Mouse (Mus musculus) MEL-GATA-1-ER (cell line): ENCODE data around the gene Mlkl.
"Not testable (repeated sequence)": the region's sequence is repeated elsewhere in the genome, so short reads cannot be mapped to it uniquely, and the experiment has no call there.

ENCODE experiments used
- DNase-seq: peaks from one replicate; pipeline ENCODE4 v3.0.0-alpha.2; 2012; ENCODE audit warnings: low read depth; ENCODE audit errors: extremely low read depth

Mlkl gene

GRCm38 (mm10) chr8:111313961-111314360 is 24.0 kb downstream of the Mlkl start:
- not testable (repeated sequence) for DNase-seq

- DNase-seq, result peak; percentile 99
These were observed 25.2 kb downstream of the Mlkl start for GRCm38 (mm10) chr8:111312758-111313162.

GRCm38 (mm10) chr8:111310006-111310405 is 28.0 kb downstream of the Mlkl start:
- DNase-seq, result not testable (repeated sequence)

GRCm38 (mm10) chr8:111305031-111305730 is 32.8 kb downstream of the Mlkl start:
- DNase-seq, result no peak

GRCm38 (mm10) chr8:111304359-111304758 is 33.6 kb downstream of the Mlkl start:
- no peak for DNase-seq

- DNase-seq, result not testable (repeated sequence)
These were observed 34.7 kb downstream of the Mlkl start for GRCm38 (mm10) chr8:111303076-111303803.

- peak; percentile 53 for DNase-seq
These were observed 37.1 kb downstream of the Mlkl start for GRCm38 (mm10) chr8:111300597-111301546.

- peak; percentile 96 for DNase-seq
These were observed 38.0 kb downstream of the Mlkl start, which contains the start of gene Rfwd3 for GRCm38 (mm10) chr8:111299821-111300568. Gene Rfwd3 (minus strand): TSS chr8:111300222.

- peak; percentile 66 for DNase-seq
These were observed 38.6 kb downstream of the Mlkl start for GRCm38 (mm10) chr8:111299363-111299820.

GRCm38 (mm10) chr8:111298011-111298410 is 40.0 kb downstream of the Mlkl start:
- DNase-seq, result no peak

- no peak for DNase-seq
These were observed 46.2 kb downstream of the Mlkl start for GRCm38 (mm10) chr8:111291733-111292132.

- no peak for DNase-seq
These were observed 47.4 kb downstream of the Mlkl start for GRCm38 (mm10) chr8:111290586-111290985.

GRCm38 (mm10) chr8:111285603-111286002 is 52.4 kb downstream of the Mlkl start:
- DNase-seq, result no peak

- no peak for DNase-seq
These were observed 55.9 kb downstream of the Mlkl start for GRCm38 (mm10) chr8:111282093-111282492.

GRCm38 (mm10) chr8:111268277-111268676 is 69.7 kb downstream of the Mlkl start:
- no peak for DNase-seq

GRCm38 (mm10) chr8:111266161-111266560 is 71.8 kb downstream of the Mlkl start:
- DNase-seq, result not testable (repeated sequence)

GRCm38 (mm10) chr8:111264693-111265220 is 73.2 kb downstream of the Mlkl start:
- no peak for DNase-seq

GRCm38 (mm10) chr8:111261981-111262381 is 76.0 kb downstream of the Mlkl start:
- DNase-seq, result peak; percentile 31
